8 mouse cellular contexts compared by ENCODE assay signal in genomic region chr4:107084858-107085257, GRCm38 (mm10). TPM values are rescaled to one million over a fixed set of nuclear protein-coding genes. Genes with fewer than 3 reads are reported as not detected.
A peak's percentile ranks its signal among the peaks of the same experiment; 100 is the strongest.
DNase-seq lines count a peak whose midpoint lies in the region; ATAC-seq and TF ChIP-seq lines count a peak whose summit lies in the region.

No protein-coding gene starts in this region.

- H3K4me2 ChIP-seq in heart, embryonic 16.5 days (ENCODE audit: low read depth, low read length): no peak overlapping the region

- peak; percentile 58; the same call in 1 of the 2 replicates for TF ChIP-seq POLR2A in cortical plate, adult 2 months (IDR thresholded peaks at IDR 0.05; ENCODE audit: extremely low read depth, insufficient read depth, low read length)

- H3K36me3 ChIP-seq in heart, embryonic 16.5 days (ENCODE audit: control insufficient read depth, insufficient read depth): no peaks in the 10 kb centered on the region

- H3K27ac ChIP-seq in cortical plate, adult 2 months (ENCODE audit: insufficient read depth, low read length): peak overlapping the region; percentile 9; the same call in 1 of the 2 replicates
- no peak overlapping the region for H3K27ac ChIP-seq in heart, embryonic 16.5 days (ENCODE audit: low read length)

- no peaks in the 10 kb centered on the region for H3K9me3 ChIP-seq in heart, embryonic 16.5 days (replicated peaks; ENCODE audit: control insufficient read depth, low read length)

- no peak overlapping the region for H3K9ac ChIP-seq in heart, embryonic 16.5 days (ENCODE audit: low read length)

- no peak overlapping the region for H3K4me3 ChIP-seq in cortical plate, adult 2 months (ENCODE audit: insufficient read depth, low read length)
- H3K4me3 ChIP-seq in heart, embryonic 16.5 days (ENCODE audit: low read length): no peak overlapping the region

- no peak for TF ChIP-seq CTCF in cortical plate, adult 2 months (IDR thresholded peaks at IDR 0.05; ENCODE audit: extremely low read depth, insufficient read depth, low read length)

- peak; percentile 72 for ATAC-seq in heart, embryonic 16.5 days (replicated peaks; ENCODE audit: extremely low read depth, insufficient read depth, low FRiP score)

- H3K27me3 ChIP-seq in heart, embryonic 16.5 days (ENCODE audit: control insufficient read depth, insufficient read depth, low read length): no peaks in the 10 kb centered on the region

- 23% methylated on average over 6 of the region's 6 CpGs for WGBS in heart, embryonic 16.5 days

- peaks cover 2% of the 10 kb centered on the region; the same call in 1 of the 2 replicates for H3K4me1 ChIP-seq in cortical plate, adult 2 months (ENCODE audit: control insufficient read depth, insufficient read depth, low read length)
- no peaks in the 10 kb centered on the region for H3K4me1 ChIP-seq in heart, embryonic 16.5 days (ENCODE audit: control insufficient read depth, insufficient read depth, low read length)

- peak; percentile 24 for DNase-seq in NIH3T3 (ENCODE audit: low read depth)
- DNase-seq in kidney, postnatal 4 days: peak; percentile 68 to 80
- peak; percentile 16 for DNase-seq in lung, postnatal 10 days
- DNase-seq in right cerebral cortex, postnatal 4 days: peak; percentile 71
- DNase-seq in thymus, postnatal 0 days (ENCODE audit: low spot score): no peak
- DNase-seq in urinary bladder, adult 18-20 months (ENCODE audit: low spot score in 2 of 2): no peak

RNA-seq across cellular contexts. Expression of gene Cdcp2, which starts 11.8 kb away (rescaled TPM):
- not detected in 2 replicates for polyA plus RNA-seq in cortical plate, adult 2 months (2012; rRNA removed)
- polyA plus RNA-seq in heart, embryonic 16.5 days (2015; fragmentation: Nextera tagmentation; extraction: Ambion mirVana): not detected in 2 replicates
- not detected in 2 replicates for polyA plus RNA-seq in thymus, postnatal 0 days (2015; fragmentation: Nextera tagmentation; extraction: Ambion mirVana)

RNA-seq across cellular contexts. Expression of gene Cyb5rl, which starts 18.1 kb away (rescaled TPM):
- polyA plus RNA-seq in cortical plate, adult 2 months (2012; rRNA removed): 4.7 and 6.3 TPM in 2 replicates
- 4.4 and 5.2 TPM in 2 replicates for polyA plus RNA-seq in heart, embryonic 16.5 days (2015; fragmentation: Nextera tagmentation; extraction: Ambion mirVana)
- polyA plus RNA-seq in thymus, postnatal 0 days (2015; fragmentation: Nextera tagmentation; extraction: Ambion mirVana): 5.0 and 5.3 TPM in 2 replicates

RNA-seq across cellular contexts. Expression of gene Mrpl37, which starts 18.2 kb away (rescaled TPM):
- 86.2 and 91.1 TPM in 2 replicates for polyA plus RNA-seq in cortical plate, adult 2 months (2012; rRNA removed)
- 96.7 and 101 TPM in 2 replicates for polyA plus RNA-seq in heart, embryonic 16.5 days (2015; fragmentation: Nextera tagmentation; extraction: Ambion mirVana)
- 78.1 and 80.6 TPM in 2 replicates for polyA plus RNA-seq in thymus, postnatal 0 days (2015; fragmentation: Nextera tagmentation; extraction: Ambion mirVana)

Comparison
In these comparisons a context has a peak if more than half of its experiments do, and no peak if none do; other contexts are left out.
1. DNase-seq: peak in NIH3T3 (single experiment), kidney, postnatal 4 days (2 of 2), lung, postnatal 10 days (single experiment) and right cerebral cortex, postnatal 4 days (single experiment); none in thymus, postnatal 0 days (single experiment) and urinary bladder, adult 18-20 months (0 of 2).